Mouse (Mus musculus) cerebellum, adult 9-10 months (tissue): ENCODE measurements at regions not wholly inside any gene's neighbourhood (a gene's known extent, or its start where the extent isn't known, plus 50 kb on each side); places are given as distances from the start of the nearest gene placed in this dataset.
"Not testable (repeated sequence)": the region's sequence is repeated elsewhere in the genome, so short reads cannot be mapped to it uniquely, and the experiment has no call there.

Experiments
- DNase-seq: peaks from one replicate; pipeline ENCODE4 v3.0.0; 2022

DNA sequence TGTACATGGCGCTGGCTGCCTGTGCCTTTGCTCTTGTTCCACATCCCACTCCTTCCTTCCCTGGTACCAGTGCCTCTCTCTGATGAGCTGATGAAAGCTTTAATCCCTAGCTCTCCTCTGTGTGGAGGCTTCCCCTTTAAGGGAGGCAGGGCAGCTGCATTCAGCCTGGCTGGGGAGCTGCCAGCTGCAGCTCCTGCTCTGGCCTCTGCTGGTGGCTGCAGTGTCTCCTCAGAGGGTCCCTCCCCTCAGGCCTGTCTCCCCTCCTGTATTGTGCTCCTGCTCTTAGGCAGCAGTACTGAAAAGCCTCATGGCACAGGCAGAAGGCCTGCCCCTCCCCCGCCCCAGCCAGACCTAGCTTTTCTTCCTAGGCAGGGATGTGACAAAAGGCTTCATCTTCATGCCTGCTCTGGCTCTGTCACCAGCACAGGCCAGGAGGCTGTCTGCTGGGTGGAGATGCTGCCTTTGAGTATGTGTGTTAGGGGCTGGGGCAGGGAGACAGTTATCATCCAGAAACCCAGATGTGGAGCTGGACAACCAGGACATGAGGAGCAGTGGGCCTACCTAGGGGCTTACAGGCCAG lies 97.7 kb upstream of the Zcchc13 start:
- not testable (repeated sequence) for DNase-seq

DNA sequence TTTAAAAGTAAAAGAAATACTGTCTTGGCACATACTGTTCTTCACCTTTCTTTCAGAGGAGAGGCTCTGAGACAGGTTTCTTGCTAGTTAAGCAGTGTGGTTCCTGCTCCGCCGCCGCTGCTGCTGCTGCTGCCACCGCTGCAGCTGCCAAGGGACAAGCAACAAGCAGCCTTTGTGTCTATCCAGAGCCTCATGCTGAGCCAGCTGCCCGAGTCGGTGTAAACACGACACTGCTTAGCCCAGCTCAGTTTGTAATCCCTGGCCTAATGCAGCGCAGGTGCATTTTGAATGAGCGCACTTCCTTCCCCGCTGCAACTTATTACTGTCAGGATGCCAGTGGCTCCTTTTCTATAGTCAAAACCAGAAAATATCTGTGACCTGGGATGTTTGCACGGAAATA lies 97.1 kb upstream of the Zcchc13 start:
- DNase-seq = no peak

DNA sequence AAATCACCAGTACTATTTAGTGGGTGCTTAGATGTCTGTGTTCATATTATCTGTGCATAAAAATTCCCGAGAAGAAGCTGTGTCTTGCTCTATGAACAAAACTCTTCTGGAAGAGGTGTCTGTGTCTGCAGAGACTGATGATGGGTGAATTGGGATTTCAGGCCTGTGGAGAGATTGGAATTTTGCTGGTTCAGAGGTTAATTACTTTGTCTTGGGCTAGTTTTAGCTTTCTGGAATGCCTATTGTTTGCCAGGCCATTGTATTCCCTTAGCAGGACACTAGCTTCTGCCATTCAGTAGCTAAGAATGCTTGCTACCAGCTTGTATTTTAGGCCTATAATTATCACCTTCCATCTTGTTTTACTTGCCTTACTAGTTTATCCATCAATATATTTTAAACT lies 96.6 kb upstream of the Zcchc13 start:
- DNase-seq = no peak

DNA sequence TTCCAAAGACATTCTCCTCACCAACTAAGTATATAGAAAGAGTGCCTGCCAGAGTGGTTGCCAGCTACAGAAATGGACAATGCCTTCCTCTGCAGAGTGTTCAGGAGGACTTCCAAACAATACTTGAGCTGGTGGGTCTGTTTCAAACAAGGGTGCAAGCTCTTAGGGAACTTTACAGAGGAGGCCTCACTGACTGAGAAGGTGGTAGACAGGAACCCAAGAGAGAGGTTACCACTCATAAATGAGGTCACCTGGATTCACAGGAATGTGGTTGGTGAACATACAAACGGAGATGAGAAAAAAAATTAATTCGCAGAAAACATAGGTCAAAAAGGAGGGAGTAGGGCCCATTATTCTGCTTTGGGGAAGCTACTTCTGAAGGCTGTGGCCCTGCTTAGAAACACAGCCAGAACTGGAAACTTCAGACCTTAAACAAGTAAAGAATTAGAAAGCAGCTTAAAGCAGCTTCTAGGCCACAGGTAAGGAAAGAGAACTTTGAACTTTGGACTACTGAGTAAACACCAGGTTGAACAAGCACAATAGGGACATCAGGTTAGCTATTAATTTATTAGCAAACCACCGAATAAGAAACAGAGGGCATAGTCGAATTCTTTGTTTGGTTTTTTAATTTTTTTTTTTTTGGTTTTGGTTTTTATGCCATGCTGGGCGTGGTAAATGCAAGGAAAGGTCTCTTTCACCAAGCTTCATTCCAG lies 83.7 kb upstream of the Zcchc13 start:
- no peak for DNase-seq

DNA sequence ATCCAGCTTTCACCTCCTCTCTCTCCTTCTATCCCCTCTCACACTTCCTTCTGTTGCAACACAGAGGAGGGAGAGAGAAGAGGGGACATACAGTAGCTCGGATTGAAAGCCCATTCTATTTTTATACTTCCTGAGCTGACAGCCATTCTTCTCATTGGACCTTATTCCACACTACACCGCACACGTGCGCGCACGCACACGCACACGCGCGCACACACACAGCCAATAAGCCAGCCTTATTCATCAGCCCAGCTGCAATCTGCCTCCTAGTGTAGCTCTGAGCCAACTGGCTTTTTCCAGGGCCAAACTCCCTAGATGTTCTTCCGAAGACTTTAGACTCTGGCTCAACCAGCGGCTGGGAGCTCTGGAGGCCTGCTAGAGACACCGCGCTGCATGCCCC lies 79.1 kb upstream of the Zcchc13 start:
- no peak for DNase-seq

DNA sequence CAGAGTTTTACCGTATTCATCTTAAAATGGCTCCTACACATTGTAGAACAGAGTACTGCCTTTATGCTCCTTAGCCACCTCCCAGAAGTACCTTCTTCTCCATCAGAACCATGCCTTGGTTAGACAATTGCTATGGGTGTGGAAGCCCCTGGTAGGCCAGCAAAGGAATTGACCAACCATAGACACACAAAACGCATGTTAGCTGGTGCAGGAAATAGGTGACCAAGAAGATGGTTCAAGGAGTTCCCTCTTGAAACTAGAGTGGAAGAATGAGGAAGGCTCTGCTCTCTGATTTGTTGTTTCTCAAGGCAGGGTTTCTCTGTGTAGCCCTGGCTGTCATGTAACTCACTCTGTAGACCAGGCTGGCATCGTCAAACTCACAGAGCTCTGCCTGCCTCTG lies 77.2 kb upstream of the Zcchc13 start:
- no peak for DNase-seq

DNA sequence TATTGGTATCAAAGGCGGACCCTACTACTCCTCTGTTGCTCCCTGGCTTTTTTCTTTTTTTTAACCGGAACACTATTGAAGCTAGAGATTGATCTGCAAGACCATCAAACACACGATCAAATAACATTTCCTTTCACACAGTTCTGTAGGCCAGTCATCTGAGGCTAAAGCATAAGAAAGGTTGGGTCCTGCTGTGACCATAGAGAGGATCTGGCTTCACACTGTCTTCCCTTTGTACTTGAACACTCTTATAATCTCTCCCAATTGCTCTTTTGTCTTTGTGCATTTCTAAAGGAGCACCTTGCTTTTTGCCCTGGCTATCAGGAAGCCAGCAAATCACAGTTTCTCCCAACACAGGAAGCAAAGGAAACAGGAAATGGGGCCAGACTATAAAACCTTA lies 76.8 kb upstream of the Zcchc13 start:
- DNase-seq = no peak

DNA sequence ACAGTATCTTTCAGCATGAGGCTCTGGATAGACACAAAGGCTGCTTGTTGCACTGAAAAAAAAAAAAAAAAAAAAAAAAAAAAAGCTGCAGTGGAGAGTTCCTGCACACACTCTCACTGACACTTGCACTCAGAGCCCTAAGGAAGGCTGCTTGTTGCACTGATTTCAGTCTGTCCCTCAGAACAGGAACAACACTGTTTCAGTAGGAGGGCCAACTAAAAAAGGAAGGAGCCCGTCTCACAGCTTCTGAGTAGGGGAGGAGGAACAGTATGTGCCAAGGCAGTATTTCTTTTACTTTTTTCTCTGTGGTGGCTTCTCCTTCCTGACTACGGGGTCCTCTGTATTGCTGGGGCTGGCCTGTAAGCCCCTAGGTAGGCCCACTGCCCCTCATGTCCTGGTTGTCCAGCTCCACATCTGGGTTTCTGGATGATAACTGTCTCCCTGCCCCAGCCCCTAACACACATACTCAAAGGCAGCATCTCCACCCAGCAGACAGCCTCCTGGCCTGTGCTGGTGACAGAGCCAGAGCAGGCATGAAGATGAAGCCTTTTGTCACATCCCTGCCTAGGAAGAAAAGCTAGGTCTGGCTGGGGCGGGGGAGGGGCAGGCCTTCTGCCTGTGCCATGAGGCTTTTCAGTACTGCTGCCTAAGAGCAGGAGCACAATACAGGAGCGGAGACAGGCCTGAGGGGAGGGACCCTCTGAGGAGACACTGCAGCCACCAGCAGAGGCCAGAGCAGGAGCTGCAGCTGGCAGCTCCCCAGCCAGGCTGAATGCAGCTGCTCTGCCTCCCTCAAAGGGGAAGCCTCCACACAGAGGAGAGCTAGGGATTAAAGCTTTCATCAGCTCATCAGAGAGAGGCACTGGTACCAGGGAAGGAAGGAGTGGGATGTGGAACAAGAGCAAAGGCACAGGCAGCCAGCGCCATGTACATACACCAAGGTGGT lies 75.1 kb upstream of the Zcchc13 start:
- not testable (repeated sequence) for DNase-seq

DNA sequence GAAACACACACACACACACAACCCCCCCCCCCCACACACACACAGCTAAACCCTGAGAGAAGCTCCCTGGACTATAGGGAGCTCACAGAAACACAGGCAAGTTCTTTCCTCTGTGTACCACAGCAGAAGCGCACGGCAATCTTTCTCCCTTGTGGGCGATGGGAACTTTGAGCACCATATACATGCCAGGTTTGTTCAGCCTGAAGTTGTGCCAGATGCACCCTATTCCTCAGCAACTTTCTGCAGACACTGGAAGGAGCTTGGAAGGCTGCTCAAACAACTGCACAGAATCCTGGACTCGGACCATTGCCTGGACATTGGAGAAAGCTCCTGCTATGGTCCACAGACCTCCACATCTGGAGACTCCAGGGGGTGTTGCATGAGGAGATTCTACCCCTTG lies 74.3 kb upstream of the Zcchc13 start:
- no peak for DNase-seq

DNA sequence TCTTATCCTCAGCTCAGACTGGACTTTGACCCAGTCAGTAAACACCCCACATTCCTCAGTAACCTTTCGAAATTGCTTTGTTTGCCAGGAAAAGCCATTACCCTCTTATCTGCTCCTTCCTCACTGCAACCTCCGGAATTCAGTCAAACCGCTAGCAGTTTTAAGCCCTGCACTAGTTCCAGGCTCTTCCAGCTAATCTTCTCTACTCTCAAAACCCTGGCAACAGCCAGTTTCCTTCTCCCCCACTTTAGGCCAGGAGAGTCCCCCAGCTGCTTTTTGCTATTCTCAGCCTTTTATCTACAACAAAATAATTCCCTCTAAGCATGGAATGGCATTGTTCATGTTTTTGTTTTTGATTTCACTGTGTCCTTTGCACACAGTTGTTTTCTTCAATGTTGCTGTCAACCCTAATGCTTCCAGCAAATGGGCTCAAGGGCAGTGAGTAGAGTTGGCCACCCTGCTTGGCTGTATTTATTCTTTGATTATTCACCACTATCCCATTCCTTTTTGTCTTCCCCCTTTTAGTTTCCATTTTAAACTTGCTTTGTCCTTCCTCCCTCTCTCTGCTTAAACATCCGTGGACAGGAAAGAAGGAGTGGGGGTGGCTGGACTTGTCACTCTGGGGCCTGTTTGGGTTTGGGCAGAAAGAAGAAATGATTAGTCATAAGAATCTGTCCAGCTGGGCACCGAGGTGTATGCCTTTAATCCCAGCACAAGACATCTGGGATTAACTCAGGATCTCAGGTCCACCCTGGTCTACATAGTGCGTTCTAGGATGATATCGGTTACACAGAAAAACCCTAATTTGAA lies 73.5 kb upstream of the Zcchc13 start:
- DNase-seq = no peak

DNA sequence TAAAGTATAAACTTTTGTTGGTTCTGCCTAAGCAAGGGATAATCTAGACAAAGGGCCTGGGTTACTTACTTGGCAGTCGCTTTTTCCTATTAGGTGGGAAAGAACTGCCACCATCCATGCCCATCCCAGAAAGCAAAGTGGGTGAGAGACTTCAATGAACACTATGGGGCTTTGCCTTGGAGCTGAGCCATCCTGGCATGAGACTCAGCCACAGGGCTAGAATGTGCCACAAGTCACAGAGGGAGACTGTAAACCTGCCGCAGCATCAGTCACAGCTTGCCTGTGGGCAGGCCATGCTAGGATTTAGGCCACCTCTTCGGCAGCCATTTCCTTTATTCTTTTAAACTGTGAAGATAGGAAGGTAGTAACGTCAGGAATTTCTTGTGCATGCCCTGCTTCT lies 72.9 kb upstream of the Zcchc13 start:
- no peak for DNase-seq

DNA sequence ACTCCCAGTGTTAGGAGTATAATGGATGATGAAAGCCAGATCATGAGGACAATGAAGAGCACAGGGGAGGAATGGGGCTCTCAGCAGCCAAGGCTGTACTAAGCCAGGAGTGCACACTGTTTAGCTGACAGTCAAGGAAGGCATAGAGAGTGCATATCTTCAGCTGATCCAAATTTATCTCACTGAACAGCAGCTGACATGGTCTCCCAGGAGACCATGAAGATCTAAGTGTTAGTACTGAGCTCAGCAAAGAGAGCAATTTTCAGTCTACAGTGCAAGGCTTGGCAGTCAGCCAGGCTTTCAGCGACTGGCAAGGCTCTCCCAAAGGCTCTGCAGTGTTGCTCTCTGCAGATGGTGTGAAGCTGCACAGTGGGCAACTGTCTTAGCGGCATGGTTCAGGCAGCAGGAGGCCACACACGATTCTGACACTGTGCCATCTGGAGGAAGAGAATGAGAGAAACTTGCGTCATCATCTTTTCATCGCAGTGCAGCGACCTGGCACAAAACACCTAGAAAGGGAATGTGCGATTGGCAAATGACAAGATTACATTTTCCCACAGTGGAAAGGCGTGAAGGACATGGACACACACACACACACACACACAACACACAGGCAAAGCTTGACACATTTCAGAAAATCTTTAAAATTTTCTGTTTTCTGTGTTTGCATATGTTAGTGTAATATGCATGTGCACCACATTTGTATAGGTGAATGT lies 66.7 kb upstream of the Zcchc13 start:
- DNase-seq = peak; percentile 88

DNA sequence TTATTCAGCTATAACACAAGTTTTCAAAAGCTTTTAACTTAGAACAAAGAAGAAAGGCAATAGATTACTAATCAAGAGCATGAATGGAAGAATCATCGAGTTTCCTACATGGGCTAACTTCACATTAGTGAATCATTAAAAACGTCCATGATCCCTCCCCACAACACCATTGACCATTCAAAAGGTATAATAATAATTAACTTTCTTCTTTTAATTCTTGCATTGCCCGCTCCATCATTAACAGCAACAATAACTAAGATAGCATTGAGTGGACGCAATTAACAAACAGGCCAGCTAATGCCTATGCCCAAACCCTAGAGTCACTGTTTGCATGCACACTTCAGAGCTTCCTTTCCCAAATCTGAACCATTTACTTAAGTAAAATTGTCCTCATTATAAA lies 57.0 kb upstream of the Zcchc13 start:
- no peak for DNase-seq

DNA sequence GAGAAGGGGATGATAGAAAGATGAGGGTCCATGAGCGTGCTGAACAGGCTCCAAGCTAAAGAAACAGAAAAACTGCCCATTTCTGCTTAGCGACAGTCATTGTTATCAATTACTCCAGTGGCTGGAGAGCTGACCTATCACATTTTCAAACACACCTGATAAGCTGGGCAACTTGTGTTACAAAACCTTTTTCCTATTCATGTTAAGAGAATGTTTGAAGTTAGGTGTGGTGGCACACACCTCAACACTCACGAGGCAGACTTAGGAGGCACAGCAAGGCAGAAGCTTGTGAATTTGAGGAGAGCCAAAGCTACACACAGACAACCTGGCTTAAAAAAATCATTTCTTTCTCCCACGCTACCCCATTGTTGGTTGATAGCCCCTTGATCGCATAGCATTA lies 50.9 kb upstream of the Zcchc13 start:
- DNase-seq = no peak
